8 mouse cellular contexts compared by ENCODE assay signal in genomic region chr2:26910124-26910993, GRCm38 (mm10). TPM values are rescaled to one million over a fixed set of nuclear protein-coding genes. Genes with fewer than 3 reads are reported as not detected.
DNase-seq lines count a peak whose midpoint lies in the region; ATAC-seq lines count a peak whose summit lies in the region.

Gene Med22, minus strand, starts transcription at chr2:26910677.
Gene Rpl7a, plus strand, starts transcription at chr2:26910764.

- H3K4me1 ChIP-seq in brown adipose tissue, adult 24 weeks (ENCODE audit: control insufficient read depth, insufficient read depth, insufficient read length, low read length), result peaks cover 17% of the 10 kb centered on the region
- H3K4me1 ChIP-seq in heart, embryonic 14.5 days (ENCODE audit: control insufficient read depth in 2 of 2, insufficient read depth in 2 of 2, low read length in 2 of 2), result peaks cover 12 to 30% of the 10 kb centered on the region in 2 experiments
- H3K4me1 ChIP-seq in liver, embryonic 13.5 days (replicated peaks), result peaks cover 69% of the 10 kb centered on the region
- H3K4me1 ChIP-seq in stomach, embryonic 16.5 days (ENCODE audit: control insufficient read depth, insufficient read depth, low read length), result peaks cover 27% of the 10 kb centered on the region

- under 1% methylated on average over 74 of the region's 74 CpGs for WGBS in heart, embryonic 14.5 days
- under 1% methylated on average over 74 of the region's 74 CpGs for WGBS in liver, embryonic 13.5 days (ENCODE audit: insufficient replicate concordance)
- WGBS in stomach, embryonic 16.5 days, result under 1% methylated on average over 74 of the region's 74 CpGs

- H3K9me3 ChIP-seq in heart, embryonic 14.5 days (ENCODE audit: control insufficient read depth, low read length), result no peaks in the 10 kb centered on the region
- H3K9me3 ChIP-seq in liver, embryonic 13.5 days (replicated peaks), result no peaks in the 10 kb centered on the region
- no peaks in the 10 kb centered on the region for H3K9me3 ChIP-seq in stomach, embryonic 16.5 days (replicated peaks; ENCODE audit: control insufficient read depth, low read length)

- peak within 1 kb of the TSS; percentile 98 for H3K4me2 ChIP-seq in heart, embryonic 14.5 days (ENCODE audit: low read length)
- peak within 1 kb of the TSS; percentile 97 for H3K4me2 ChIP-seq in liver, embryonic 13.5 days
- H3K4me2 ChIP-seq in stomach, embryonic 16.5 days (ENCODE audit: low read depth, low read length), result peak within 1 kb of the TSS; percentile 100

- H3K4me3 ChIP-seq in brown adipose tissue, adult 24 weeks (ENCODE audit: insufficient read depth, low read depth, low read length), result peak within 1 kb of the TSS; percentile 87
- peak within 1 kb of the TSS; percentile 72 to 99 for H3K4me3 ChIP-seq in heart, embryonic 14.5 days (ENCODE audit: control insufficient read depth in 1 of 2, insufficient read depth in 1 of 2, low read depth in 1 of 2, low read length in 2 of 2)
- H3K4me3 ChIP-seq in liver, embryonic 13.5 days (replicated peaks), result peak within 1 kb of the TSS; percentile 77
- peak within 1 kb of the TSS; percentile 87 for H3K4me3 ChIP-seq in stomach, embryonic 16.5 days (replicated peaks; ENCODE audit: low read length)

- H3K27me3 ChIP-seq in heart, embryonic 14.5 days (ENCODE audit: control insufficient read depth, insufficient read depth, low read length), result no peaks in the 10 kb centered on the region
- no peaks in the 10 kb centered on the region for H3K27me3 ChIP-seq in liver, embryonic 13.5 days
- H3K27me3 ChIP-seq in stomach, embryonic 16.5 days (ENCODE audit: control insufficient read depth, insufficient read depth, low read length), result no peaks in the 10 kb centered on the region

- H3K9ac ChIP-seq in heart, embryonic 14.5 days (ENCODE audit: low read length), result peak within 1 kb of the TSS; percentile 99
- peak within 1 kb of the TSS; percentile 98 for H3K9ac ChIP-seq in liver, embryonic 13.5 days
- H3K9ac ChIP-seq in stomach, embryonic 16.5 days (ENCODE audit: low read length), result peak within 1 kb of the TSS; percentile 80

- H3K27ac ChIP-seq in brown adipose tissue, adult 24 weeks (replicated peaks; ENCODE audit: low read depth, low read length), result peak within 1 kb of the TSS; percentile 62
- peak within 1 kb of the TSS; percentile 84 to 86 for H3K27ac ChIP-seq in heart, embryonic 14.5 days (replicated peaks in 1 of 2; ENCODE audit: control insufficient read depth in 1 of 2, insufficient read depth in 1 of 2, low read depth in 2 of 2, low read length in 2 of 2)
- H3K27ac ChIP-seq in liver, embryonic 13.5 days, result peak within 1 kb of the TSS; percentile 94
- H3K27ac ChIP-seq in stomach, embryonic 16.5 days (ENCODE audit: low read length), result peak within 1 kb of the TSS; percentile 91

- peaks cover 70% of the 10 kb centered on the region for H3K36me3 ChIP-seq in heart, embryonic 14.5 days (ENCODE audit: control insufficient read depth, insufficient read depth, low read length)
- peaks cover 72% of the 10 kb centered on the region for H3K36me3 ChIP-seq in liver, embryonic 13.5 days
- peaks cover 30% of the 10 kb centered on the region for H3K36me3 ChIP-seq in stomach, embryonic 16.5 days (ENCODE audit: control insufficient read depth, insufficient read depth, low read length)

- peak; percentile 99 for DNase-seq in CD4-positive, CD25-positive, alpha-beta regulatory T cell, adult 2 months (ENCODE audit: low read depth, low spot score)
- DNase-seq in fibroblast of lung, adult 2 months (ENCODE audit: low read depth), result peak; percentile 95
- DNase-seq in kidney, postnatal 14 days, result peak; percentile 100
- DNase-seq in liver, embryonic 13.5 days, result peak; percentile 99
- peak; percentile 99 for DNase-seq in neural tube, embryonic 10.5 days (ENCODE audit: extremely low spot score, low spot score)

- peak; percentile 92 for ATAC-seq in heart, embryonic 14.5 days (ENCODE audit: insufficient number of reproducible peaks, insufficient read depth, low FRiP score, low read depth)
- peak; percentile 89 for ATAC-seq in liver, embryonic 13.5 days (ENCODE audit: low read depth)
- ATAC-seq in stomach, embryonic 16.5 days (ENCODE audit: insufficient read depth, low FRiP score), result peak; percentile 95

RNA-seq across cellular contexts. Expression of gene Med22, which starts in this region (rescaled TPM):
- 9.5 and 10.0 TPM in 2 replicates for polyA plus RNA-seq in brown adipose tissue, adult 24 weeks (2012; ENCODE audit: insufficient read depth, insufficient read length, missing spikeins)
- 34.3 and 38.2 TPM in 2 replicates for polyA plus RNA-seq in heart, embryonic 14.5 days (2014; fragmentation: Nextera tagmentation; extraction: Ambion mirVana)
- 24.6 and 25.9 TPM in 2 replicates for polyA plus RNA-seq in liver, embryonic 13.5 days (2015; fragmentation: Nextera tagmentation; extraction: Ambion mirVana)
- 43.0 and 46.6 TPM in 2 replicates for polyA plus RNA-seq in stomach, embryonic 16.5 days (2015; fragmentation: Nextera tagmentation; extraction: Ambion mirVana)

RNA-seq across cellular contexts. Expression of gene Rpl7a, which starts in this region (rescaled TPM):
- polyA plus RNA-seq in brown adipose tissue, adult 24 weeks (2012; ENCODE audit: insufficient read depth, insufficient read length, missing spikeins), result 183 and 194 TPM in 2 replicates
- polyA plus RNA-seq in heart, embryonic 14.5 days (2014; fragmentation: Nextera tagmentation; extraction: Ambion mirVana), result 410 and 428 TPM in 2 replicates
- 557 and 577 TPM in 2 replicates for polyA plus RNA-seq in liver, embryonic 13.5 days (2015; fragmentation: Nextera tagmentation; extraction: Ambion mirVana)
- polyA plus RNA-seq in stomach, embryonic 16.5 days (2015; fragmentation: Nextera tagmentation; extraction: Ambion mirVana), result 458 and 551 TPM in 2 replicates

Comparison
In these comparisons a context has a peak if more than half of its experiments do, and no peak if none do; other contexts are left out.
1. Peak in every context shown above with its lines: DNase-seq, ATAC-seq, H3K4me3 ChIP-seq and H3K27ac ChIP-seq.